Mouse (Mus musculus) MEL-GATA-1-ER (cell line): ENCODE measurements around the gene 4921539E11Rik.

Source experiments
- DNase-seq: peaks from one replicate; pipeline ENCODE4 v3.0.0-alpha.2; 2012; ENCODE audit warnings: low read depth; ENCODE audit errors: extremely low read depth

Gene 4921539E11Rik

GRCm38 (mm10) chr4:103247249-103247648 lies 43.4 kb downstream of the 4921539E11Rik start:
- DNase-seq, result no peak

DNA sequence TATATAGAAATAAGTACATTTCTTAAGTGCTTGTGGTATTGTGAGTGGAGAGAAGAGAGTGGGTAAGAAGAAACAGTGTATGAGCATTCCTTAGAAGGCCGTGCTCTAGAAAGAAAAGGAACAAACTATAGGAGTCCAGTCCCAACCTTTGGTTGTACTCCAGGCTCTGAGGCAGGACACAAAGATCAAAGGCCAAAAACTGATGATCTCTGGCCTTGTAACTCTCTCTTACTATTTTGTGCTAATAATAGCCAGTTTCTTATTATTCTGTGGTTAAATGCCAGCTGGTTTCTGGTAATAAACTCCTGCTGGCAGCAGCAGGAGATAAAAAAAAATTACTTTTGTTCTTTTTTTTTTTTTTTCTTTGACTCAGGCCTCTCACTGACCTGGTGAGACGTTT lies 58.5 kb downstream of the 4921539E11Rik start:
- no peak for DNase-seq

DNA sequence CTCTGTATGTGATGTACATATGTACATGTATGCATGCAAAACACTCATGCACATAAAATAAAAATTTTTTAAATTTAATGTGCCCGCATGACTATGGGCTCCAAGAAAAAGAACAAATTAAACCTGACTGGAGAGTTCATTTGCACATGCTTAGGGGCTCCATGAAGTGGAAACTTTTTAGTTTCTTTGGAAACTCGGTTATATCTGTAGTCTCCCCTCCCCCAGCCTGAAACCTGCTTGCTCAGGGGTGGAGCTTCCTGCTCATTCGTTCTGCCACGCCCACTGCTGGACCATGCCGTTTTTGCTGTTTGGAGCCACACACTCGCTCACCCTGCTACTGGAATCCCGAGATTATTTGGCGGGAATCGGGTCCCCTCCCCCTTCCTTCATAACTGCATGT lies 67.8 kb downstream of the 4921539E11Rik start:
- DNase-seq, result no peak

DNA sequence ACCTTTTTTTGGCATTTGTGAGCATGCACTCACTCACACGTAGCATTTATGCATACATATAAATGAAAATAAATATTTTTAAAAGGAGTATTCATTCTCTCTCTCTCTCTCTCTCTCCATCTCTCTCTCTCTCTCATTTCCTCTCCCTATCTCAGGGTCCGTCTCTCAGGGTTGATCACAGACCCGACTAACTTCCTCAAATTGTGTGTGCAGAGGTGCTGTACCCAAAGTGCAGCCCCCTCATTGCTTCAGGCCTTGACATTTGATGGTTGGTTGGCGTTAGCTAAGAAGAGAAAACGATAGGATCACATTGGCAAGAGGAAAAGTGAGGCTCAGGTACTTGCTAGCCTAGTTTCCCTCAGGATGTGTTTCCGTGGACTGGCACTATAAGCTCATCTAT lies 68.9 kb downstream of the 4921539E11Rik start:
- DNase-seq, result peak; percentile 37

GRCm38 (mm10) chr4:103219011-103219410 lies 71.7 kb downstream of the 4921539E11Rik start:
- no peak for DNase-seq

- no peak for DNase-seq
Measured at GRCm38 (mm10) chr4:103216046-103216445, 74.6 kb downstream of the 4921539E11Rik start.

DNA sequence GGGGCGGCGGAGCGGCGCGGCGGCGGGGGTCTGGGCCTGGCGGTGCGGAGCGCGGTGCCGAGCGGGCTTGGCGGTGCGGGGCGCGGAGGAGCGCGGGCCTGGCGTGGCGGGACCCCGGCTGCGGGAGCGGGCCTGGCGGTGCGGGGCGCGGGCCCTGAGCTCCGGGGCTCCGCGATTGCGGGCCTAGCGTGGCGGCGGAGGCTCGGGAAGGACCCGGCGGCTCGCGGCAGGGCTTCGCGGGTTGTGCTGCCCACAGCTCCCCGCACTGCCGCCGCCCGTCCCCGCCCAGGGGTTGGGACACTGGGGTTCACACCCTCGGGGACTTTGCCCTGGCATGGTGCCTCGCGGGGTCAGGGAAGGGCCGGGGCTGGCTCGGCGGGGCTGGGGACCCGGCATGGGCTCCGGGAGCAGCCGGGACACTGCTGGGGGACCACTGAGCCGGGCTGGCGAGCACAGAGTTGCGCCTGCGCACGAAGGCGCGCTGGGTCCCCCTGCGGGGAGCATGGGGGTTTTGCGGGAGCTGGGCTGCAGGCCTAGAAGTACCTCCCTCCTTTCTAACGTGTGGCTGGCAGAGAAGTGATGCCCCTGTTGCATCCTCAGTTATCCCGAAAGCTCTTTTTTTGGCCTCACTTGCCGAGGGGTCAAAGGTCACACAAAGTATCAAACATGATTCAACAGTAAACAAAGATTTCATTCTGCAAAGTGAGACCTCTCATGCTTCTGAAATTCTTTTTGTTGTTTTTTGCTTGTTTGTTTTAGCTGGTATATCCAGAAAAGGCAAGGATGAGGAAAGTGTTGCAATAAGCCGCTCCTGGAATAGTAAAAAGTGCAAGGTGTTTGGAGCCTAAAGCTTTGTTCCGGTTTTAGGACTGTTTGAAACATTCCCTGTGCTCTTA lies 75.5 kb downstream of the 4921539E11Rik start, which contains the start of gene Slc35d1:
TSS of gene Slc35d1 (minus strand) at position 240 of the 896 bp plus-strand sequence.
- DNase-seq, result peak; percentile 25

GRCm38 (mm10) chr4:103214498-103214924 lies 76.2 kb downstream of the 4921539E11Rik start:
- no peak for DNase-seq

- DNase-seq, result no peak
Measured at GRCm38 (mm10) chr4:103213859-103214497, 76.7 kb downstream of the 4921539E11Rik start.

DNA sequence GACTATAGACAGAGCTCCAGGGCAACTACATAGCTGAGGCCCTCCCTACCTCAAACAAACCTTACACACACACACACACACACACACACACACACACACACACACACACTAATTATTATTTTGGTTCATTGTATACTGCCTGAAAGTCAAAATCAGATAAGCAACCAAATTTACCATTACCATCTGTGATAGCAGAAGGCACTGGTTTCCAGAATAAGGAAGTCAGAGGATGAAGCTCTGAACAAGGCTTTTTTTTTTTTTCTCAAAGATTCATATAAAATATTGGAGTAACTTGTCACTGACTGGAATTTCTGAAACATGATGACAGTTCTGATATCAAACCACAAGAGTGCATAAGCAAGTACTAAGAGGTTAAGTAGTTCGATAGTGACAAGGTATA lies 82.1 kb downstream of the 4921539E11Rik start:
- DNase-seq, result no peak

- DNase-seq, result no peak
Measured at GRCm38 (mm10) chr4:103203646-103204045, 87.0 kb downstream of the 4921539E11Rik start.

- DNase-seq, result no peak
Measured at GRCm38 (mm10) chr4:103200046-103200445, 90.6 kb downstream of the 4921539E11Rik start.

DNA sequence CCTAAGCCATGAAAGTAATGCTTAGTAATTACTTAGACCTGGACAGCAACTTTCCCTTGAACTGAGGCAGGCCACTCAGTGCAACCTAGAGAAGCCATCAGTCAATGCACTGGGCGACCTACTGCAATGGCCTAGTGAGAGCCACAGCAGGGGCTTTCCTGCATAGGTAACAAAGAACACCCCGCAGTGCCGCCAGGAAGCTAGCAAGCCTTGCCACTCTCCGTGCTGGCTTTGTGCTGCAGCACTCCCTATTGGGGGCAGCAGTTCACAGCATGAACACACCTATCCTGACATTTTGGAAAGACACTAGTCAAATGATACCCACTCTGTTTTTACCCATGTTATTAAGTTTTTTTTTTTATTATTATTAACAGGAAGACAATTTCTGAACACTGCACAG lies 91.6 kb downstream of the 4921539E11Rik start:
- DNase-seq, result no peak

DNA sequence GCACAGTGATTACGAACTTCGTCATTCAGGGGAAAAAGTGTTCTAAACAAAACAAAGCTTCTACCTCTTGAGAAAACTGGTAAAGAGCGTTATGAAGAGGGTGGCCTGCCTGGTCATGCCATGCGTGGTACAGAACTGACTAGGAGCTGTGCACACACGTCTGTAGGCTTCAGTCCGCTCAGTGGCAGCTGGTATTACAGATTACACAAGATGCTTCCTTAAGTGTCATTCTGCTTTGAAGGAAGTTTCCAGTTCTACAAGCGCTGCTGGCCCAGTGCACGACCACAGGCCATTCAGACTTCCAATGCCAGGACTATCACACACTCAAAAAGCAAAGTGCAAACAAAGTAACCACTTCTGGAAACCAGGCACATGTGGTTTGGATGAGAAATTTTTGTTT lies 93.3 kb downstream of the 4921539E11Rik start:
- DNase-seq, result no peak

DNA sequence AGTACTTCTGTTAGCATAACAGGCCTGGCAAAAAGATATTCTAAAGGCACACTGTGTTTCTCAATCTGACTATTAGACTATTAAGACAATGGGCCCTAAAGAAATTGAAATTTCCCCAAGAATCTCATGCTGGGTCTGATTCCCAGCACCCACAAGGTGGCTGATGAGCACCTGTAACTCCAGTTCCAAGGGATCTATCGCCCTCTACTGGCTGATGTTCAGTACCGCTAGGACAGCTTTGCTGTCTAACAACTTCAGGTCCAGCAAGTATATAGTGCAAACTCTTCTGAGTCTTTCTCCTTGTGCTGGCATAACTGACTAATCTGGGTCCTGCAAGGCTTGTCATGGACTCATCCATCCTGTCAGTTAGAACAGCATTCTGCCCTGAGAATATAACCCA lies 98.2 kb downstream of the 4921539E11Rik start:
- no peak for DNase-seq

DNA sequence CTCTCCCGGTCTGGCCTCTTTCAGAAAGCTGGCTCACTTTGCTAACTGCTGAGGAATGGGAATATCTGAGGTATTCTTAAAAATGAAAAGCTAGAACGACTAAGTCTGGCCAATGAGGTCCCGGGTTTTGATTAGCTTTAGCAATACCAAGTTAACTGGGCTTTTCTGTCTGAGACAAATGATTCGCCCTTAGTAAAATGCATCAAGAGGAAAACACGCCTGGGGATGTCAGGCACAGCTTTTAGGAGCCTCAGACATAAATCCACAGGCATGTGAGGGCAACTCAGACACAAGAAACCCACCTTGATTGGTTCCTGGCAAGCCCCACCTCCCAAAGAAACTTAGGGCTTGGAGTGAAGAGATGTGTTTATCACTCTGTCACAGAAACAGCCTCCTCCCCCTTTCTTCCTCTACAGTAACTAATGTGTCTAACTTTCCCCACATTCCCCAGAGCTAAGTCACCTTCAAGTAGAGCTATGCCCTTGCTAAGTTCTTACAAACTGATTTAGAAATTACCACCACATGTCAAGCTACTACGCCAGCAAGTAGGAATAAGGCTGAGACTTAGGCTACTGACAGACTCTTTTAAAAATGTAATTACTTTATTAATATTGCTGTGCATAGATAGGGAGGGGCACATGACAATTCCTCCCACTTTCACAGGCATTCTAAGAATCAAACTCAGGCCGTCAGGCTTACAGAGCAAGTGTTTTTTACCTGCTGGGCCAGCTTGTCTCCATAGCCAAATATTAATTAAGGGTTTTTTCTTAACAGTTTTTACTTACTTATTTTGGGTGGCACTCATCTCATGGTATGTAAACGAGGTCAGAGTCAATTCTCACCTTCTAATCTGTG lies 101.7 kb downstream of the 4921539E11Rik start:
- no peak for DNase-seq
